In genomic region chr7:19668947-19669721, GRCm38 (mm10) we compare ENCODE assay signal across 1 mouse cellular context.
TF ChIP-seq lines count a peak whose summit lies in the region.

No protein-coding gene starts in this region.

TF ChIP-seq in MEL, 35 proteins besides CTCF, POLR2A, EP300 and RAD21 (continued from another document):
- TF ChIP-seq MYC (IDR thresholded peaks at IDR 0.05; ENCODE audit: low read depth, low read length) (no peak), MAFK (IDR thresholded peaks at IDR 0.05; ENCODE audit: borderline replicate concordance, low read depth, low read length) (no peak), SMC3 (IDR thresholded peaks at IDR 0.05; ENCODE audit: low read depth, low read length) (peak; percentile 90), ZMIZ1 (IDR thresholded peaks at IDR 0.05; ENCODE audit: low read depth, low read length) (no peak), BHLHE40 (IDR thresholded peaks at IDR 0.05; ENCODE audit: borderline replicate concordance, low read depth, low read length) (no peak), TBP (IDR thresholded peaks at IDR 0.05; ENCODE audit: low read depth, low read length) (no peak), NRF1 (IDR thresholded peaks at IDR 0.05; ENCODE audit: insufficient read depth, low read depth, low read length, poor library complexity, severe bottlenecking) (no peak), ZNF384 (IDR thresholded peaks at IDR 0.05; ENCODE audit: low read depth, low read length) (peak; percentile 89), KAT2A (conservative IDR thresholded peaks at IDR 0.05; ENCODE audit: low read depth, low read length) (no peak), USF2 (IDR thresholded peaks at IDR 0.05; ENCODE audit: borderline replicate concordance in 1 of 2, insufficient read depth in 1 of 2, low read depth in 1 of 2, low read length in 2 of 2) (no peak), MYB (IDR thresholded peaks at IDR 0.05; ENCODE audit: low read depth, low read length) (no peak), MXI1 (IDR thresholded peaks at IDR 0.05; ENCODE audit: low read depth, low read length) (no peak; the same call in 1 of the 2 replicates), USF1 (IDR thresholded peaks at IDR 0.05; ENCODE audit: low read depth, low read length) (no peak), MAX (IDR thresholded peaks at IDR 0.05; ENCODE audit: low read length) (no peak), UBTF (IDR thresholded peaks at IDR 0.05; ENCODE audit: borderline replicate concordance, insufficient read depth, low read depth, low read length) (no peak), CHD2 (IDR thresholded peaks at IDR 0.05; ENCODE audit: low read length) (no peak), RCOR1 (IDR thresholded peaks at IDR 0.05; ENCODE audit: low read depth, low read length) (no peak), NELFE (IDR thresholded peaks at IDR 0.05; ENCODE audit: low read depth, low read length) (no peak), E2F4 (IDR thresholded peaks at IDR 0.05; ENCODE audit: borderline replicate concordance, low read depth, low read length) (no peak)
TF ChIP-seq in MEL: peak in this region for 6.
